Mouse (Mus musculus) stomach, postnatal 0 days (tissue): ENCODE measurements around the gene Fhit. TPM values are rescaled to one million over a fixed set of nuclear protein-coding genes. Genes with fewer than 3 reads are reported as not detected.

Experiments
- ATAC-seq: fragments of 200-750 bp; cut with Nextera tagmentation; 2 replicates; pipeline ENCODE4 v1.8.0; 2017; ENCODE audit not compliant: low FRiP score, low TSS enrichment
- DNase-seq: peaks from one replicate; pipeline ENCODE4 v3.0.0-alpha.2; 2016; ENCODE audit warnings: low spot score
- H3K27ac ChIP-seq: fragments of 300-500 bp; sonication (generic); replicated peaks from 2 replicates; pipeline ENCODE4 v1.5.1; 2014; ENCODE audit warnings: mild to moderate bottlenecking, control low read depth
- H3K27me3 ChIP-seq: fragments of 300-500 bp; sonication (generic); 2 replicates; pipeline ENCODE4 v1.6.1; 2014; ENCODE audit warnings: low read length; ENCODE audit not compliant: control insufficient read depth, insufficient read depth
- H3K36me3 ChIP-seq: fragments of 300-500 bp; sonication (generic); 2 replicates; pipeline ENCODE4 v1.6.1; 2014; ENCODE audit warnings: low read length, mixed read lengths; ENCODE audit not compliant: control insufficient read depth, insufficient read depth
- H3K4me1 ChIP-seq: fragments of 300-500 bp; sonication (generic); replicated peaks from 2 replicates; pipeline ENCODE4 v1.6.1; 2014; ENCODE audit warnings: antibody characterized with exemption; ENCODE audit not compliant: control insufficient read depth, insufficient read depth
- H3K4me2 ChIP-seq: fragments of 300-500 bp; sonication (generic); replicated peaks from 2 replicates; pipeline ENCODE4 v1.6.1; 2014; ENCODE audit warnings: low read depth, mild to moderate bottlenecking, control low read depth, moderate library complexity
- H3K4me3 ChIP-seq: fragments of 300-500 bp; sonication (generic); 2 replicates; pipeline ENCODE4 v1.5.1; 2014; ENCODE audit warnings: low read depth, low read length, control low read depth
- H3K9ac ChIP-seq: fragments of 300-500 bp; sonication (generic); 2 replicates; pipeline ENCODE4 v1.6.1; 2014; ENCODE audit warnings: mild to moderate bottlenecking, low read length, control low read depth, mixed read lengths
- H3K9me3 ChIP-seq: fragments of 300-500 bp; sonication (generic); 2 replicates; pipeline ENCODE4 v1.6.1; 2016; ENCODE audit warnings: low read length; ENCODE audit not compliant: control insufficient read depth
- CTCF ChIP-seq: IDR thresholded peaks from 2 replicates; pipeline ENCODE4 v1.5.1; 2016; ENCODE audit warnings: antibody characterized with exemption, low read depth, mild to moderate bottlenecking, moderate library complexity
- EP300 ChIP-seq: optimal IDR thresholded peaks from 2 replicates; pipeline ENCODE3; 2016; ENCODE audit warnings: antibody characterized with exemption
- WGBS: fragments of 180-500 bp; shearing (Covaris S2); extraction: QIAGEN DNeasy Blood & Tissue Kit; methylation state at CpG from one replicate; pipeline ENCODE4 v1.1.7; 2014; 5-methylcytosine and 5-hydroxymethylcytosine counted together
- polyA plus RNA-seq: library from polyadenylated mRNA; unstranded; fragments of >200 nt; fragmentation: Nextera tagmentation; extraction: Ambion mirVana; gene quantifications from 2 replicates; pipeline ENCODE4 v1.2.1, GENCODE M21; 2015

Fhit gene
- polyA plus RNA-seq, 1 experiment from 2014 or later = 12.2 TPM

- Histone ChIP-seq H3K27ac (no peak overlapping the region), H3K4me3 (no peak overlapping the region), H3K9ac (no peak overlapping the region), H3K4me2 (no peak overlapping the region), H3K4me1 (no peaks in the 10 kb centered on the region), H3K27me3 (no peaks in the 10 kb centered on the region), H3K9me3 (no peaks in the 10 kb centered on the region), H3K36me3 (no peaks in the 10 kb centered on the region)
- DNase-seq = no peak
- TF ChIP-seq EP300 = no peak
- no peak for TF ChIP-seq CTCF
- ATAC-seq = no peak
- 67% methylated on average over 2 of the region's 2 CpGs for WGBS
Observed at GRCm38 (mm10) chr14:10548632-10549031, 613.2 kb downstream of the Fhit start.

- DNase-seq = no peak
- WGBS = 52% methylated on average over 3 of the region's 3 CpGs
Observed at GRCm38 (mm10) chr14:10545916-10546315, 615.9 kb downstream of the Fhit start.

GRCm38 (mm10) chr14:10534862-10535261 lies 627.0 kb downstream of the Fhit start:
- H3K9ac ChIP-seq = no peak overlapping the region
- H3K4me2 ChIP-seq = no peak overlapping the region
- no peak overlapping the region for H3K4me3 ChIP-seq
- WGBS = 65% methylated on average over 2 of the region's 2 CpGs
- no peaks in the 10 kb centered on the region for H3K4me1 ChIP-seq
- no peak for DNase-seq
- no peak for TF ChIP-seq CTCF
- no peak for TF ChIP-seq EP300
- no peaks in the 10 kb centered on the region for H3K36me3 ChIP-seq
- no peaks in the 10 kb centered on the region for H3K27me3 ChIP-seq
- H3K9me3 ChIP-seq = no peaks in the 10 kb centered on the region
- no peak overlapping the region for H3K27ac ChIP-seq
- no peak for ATAC-seq

More at GRCm38 (mm10) chr14:10545916-10546315, 615.9 kb downstream of the Fhit start:
- no peaks in the 10 kb centered on the region for H3K36me3 ChIP-seq
- no peaks in the 10 kb centered on the region for H3K27me3 ChIP-seq
- no peak for ATAC-seq
- TF ChIP-seq EP300 (no peak), CTCF (no peak)
- no peak overlapping the region for H3K4me2 ChIP-seq
- H3K27ac ChIP-seq = no peak overlapping the region
- H3K4me3 ChIP-seq = no peak overlapping the region
- no peak overlapping the region for H3K9ac ChIP-seq
- no peaks in the 10 kb centered on the region for H3K4me1 ChIP-seq
- no peaks in the 10 kb centered on the region for H3K9me3 ChIP-seq

- Histone ChIP-seq H3K27me3 (no peaks in the 10 kb centered on the region), H3K4me2 (no peak overlapping the region), H3K4me1 (no peaks in the 10 kb centered on the region), H3K4me3 (no peak overlapping the region), H3K9ac (no peak overlapping the region), H3K36me3 (no peaks in the 10 kb centered on the region), H3K9me3 (no peaks in the 10 kb centered on the region), H3K27ac (no peak overlapping the region)
- TF ChIP-seq CTCF (no peak), EP300 (no peak)
- WGBS = 71% methylated on average over 8 of the region's 8 CpGs
- ATAC-seq (no peak), DNase-seq (no peak)
Observed at GRCm38 (mm10) chr14:10531748-10532500, 629.9 kb downstream of the Fhit start.

GRCm38 (mm10) chr14:10526800-10527199 lies 635.0 kb downstream of the Fhit start:
- H3K4me3 ChIP-seq = no peak overlapping the region
- H3K4me2 ChIP-seq = no peak overlapping the region
- H3K9me3 ChIP-seq = no peaks in the 10 kb centered on the region
- 19% methylated on average over 2 of the region's 2 CpGs for WGBS
- H3K4me1 ChIP-seq = no peaks in the 10 kb centered on the region
- peak; percentile 14 for DNase-seq
- no peak overlapping the region for H3K27ac ChIP-seq
- ATAC-seq = no peak
- no peak overlapping the region for H3K9ac ChIP-seq
- H3K27me3 ChIP-seq = no peaks in the 10 kb centered on the region
- H3K36me3 ChIP-seq = no peaks in the 10 kb centered on the region
- TF ChIP-seq EP300 (no peak), CTCF (no peak)

GRCm38 (mm10) chr14:10525786-10526185 lies 636.0 kb downstream of the Fhit start:
- H3K9me3 ChIP-seq = no peaks in the 10 kb centered on the region
- WGBS = 75% methylated on average over 4 of the region's 4 CpGs
- H3K4me2 ChIP-seq = no peak overlapping the region
- DNase-seq (no peak), ATAC-seq (no peak)
- no peak overlapping the region for H3K4me3 ChIP-seq
- H3K4me1 ChIP-seq = no peaks in the 10 kb centered on the region
- H3K27ac ChIP-seq = no peak overlapping the region
- H3K27me3 ChIP-seq = no peaks in the 10 kb centered on the region
- TF ChIP-seq CTCF (no peak), EP300 (no peak)
- no peak overlapping the region for H3K9ac ChIP-seq
- H3K36me3 ChIP-seq = no peaks in the 10 kb centered on the region
